Mouse (Mus musculus) embryonic fibroblast, embryonic 13.5 days (primary cell): ENCODE data around the gene Zfp541.

Experiments
- CTCF ChIP-seq: IDR thresholded peaks from 2 replicates; pipeline ENCODE4 v1.5.1; 2011; ENCODE audit warnings: mild to moderate bottlenecking, control low read depth, low read length, moderate library complexity, borderline replicate concordance; ENCODE audit not compliant: insufficient read depth
- POLR2A ChIP-seq: IDR thresholded peaks from 2 replicates; pipeline ENCODE4 v1.6.1; 2011; ENCODE audit warnings: low read depth, mild to moderate bottlenecking, control low read depth, low read length, moderate library complexity

GRCm38 (mm10) chr7:16079947-16080346 is 18.3 kb downstream of the Zfp541 start:
- TF ChIP-seq CTCF = no peak
- no peak for TF ChIP-seq POLR2A
